ENCODE assay signal across 10 mouse cellular contexts in genomic region chrX:51171413-51171812, GRCm38 (mm10). TPM values are rescaled to one million over a fixed set of nuclear protein-coding genes. Genes with fewer than 3 reads are reported as not detected.
A peak's percentile ranks its signal among the peaks of the same experiment; 100 is the strongest.
DNase-seq lines count a peak whose midpoint lies in the region; ATAC-seq and TF ChIP-seq lines count a peak whose summit lies in the region.
"Had no signal": no experiment of that assay in that cellular context is flagged by ENCODE, and none has a peak within 500 bp of the region (broad histone marks: within the 10 kb centered on the region; RNA-seq: fewer than 3 reads in every experiment).

No protein-coding gene starts in this region.

- no peaks in the 10 kb centered on the region for H3K27me3 ChIP-seq in heart, embryonic 11.5 days (ENCODE audit: control insufficient read depth, insufficient read depth, low read length)
- H3K27me3 ChIP-seq in intestine, postnatal 0 days (replicated peaks; ENCODE audit: control insufficient read depth, insufficient read depth, low read length) = no peaks in the 10 kb centered on the region
- H3K27me3 ChIP-seq: hindbrain, embryonic 15.5 days had no signal

- peak; percentile 63 for TF ChIP-seq CTCF in intestine, postnatal 0 days (IDR thresholded peaks at IDR 0.05; ENCODE audit: low read depth)

- intact Hi-C loops in heart, postnatal 14 days (cut with DNase I) = loop anchor here (2.0 kb wide), 1 partner anchor 203 kb away; no protein-coding TSS in a partner anchor

- H3K9me3 ChIP-seq in heart, embryonic 11.5 days (replicated peaks; ENCODE audit: control insufficient read depth, low read length) = no peaks in the 10 kb centered on the region
- no peaks in the 10 kb centered on the region for H3K9me3 ChIP-seq in intestine, postnatal 0 days (ENCODE audit: control insufficient read depth)
- H3K9me3 ChIP-seq: hindbrain, embryonic 15.5 days; megakaryocyte, embryonic 14.5 days had no signal

- 40% methylated on average over 6 of the region's 6 CpGs for WGBS in heart, embryonic 11.5 days (ENCODE audit: insufficient replicate concordance)
- 47% methylated on average over 6 of the region's 6 CpGs for WGBS in intestine, postnatal 0 days

- H3K4me2 ChIP-seq in heart, embryonic 11.5 days = no peak overlapping the region
- no peak overlapping the region for H3K4me2 ChIP-seq in intestine, postnatal 0 days (replicated peaks; ENCODE audit: low read depth)
- H3K4me2 ChIP-seq: hindbrain, embryonic 15.5 days had no signal

- peak; percentile 7 to 31 for DNase-seq in heart, postnatal 14 days
- DNase-seq in thymus, postnatal 14 days = peak; percentile 23
- no peak for DNase-seq in thymus, adult 18-20 months
- DNase-seq in thymus, postnatal 4 days = peak; percentile 37
- DNase-seq in yolk sac, embryonic 10.5 days (ENCODE audit: low spot score) = no peak
- no peak for DNase-seq in heart, adult 8-10 months (ENCODE audit: low spot score)

- H3K4me3 ChIP-seq in heart, embryonic 11.5 days (ENCODE audit: low read depth, low read length) = no peak overlapping the region
- no peak overlapping the region for H3K4me3 ChIP-seq in intestine, postnatal 0 days (ENCODE audit: low read depth, low read length)
- H3K4me3 ChIP-seq: hindbrain, embryonic 15.5 days; megakaryocyte, embryonic 14.5 days had no signal

- H3K9ac ChIP-seq in heart, embryonic 11.5 days (ENCODE audit: low read depth, low read length) = no peak overlapping the region
- no peak overlapping the region for H3K9ac ChIP-seq in intestine, postnatal 0 days (ENCODE audit: low read depth, low read length)
- H3K9ac ChIP-seq: hindbrain, embryonic 15.5 days had no signal

- no peak for ATAC-seq in heart, embryonic 11.5 days (replicated peaks; ENCODE audit: insufficient number of reproducible peaks, low FRiP score, low TSS enrichment)
- no peak for ATAC-seq in intestine, postnatal 0 days

- no peaks in the 10 kb centered on the region for H3K4me1 ChIP-seq in heart, embryonic 11.5 days (ENCODE audit: control insufficient read depth, insufficient read depth, low read length)
- no peaks in the 10 kb centered on the region for H3K4me1 ChIP-seq in intestine, postnatal 0 days (replicated peaks; ENCODE audit: control insufficient read depth, insufficient read depth, low read length)
- H3K4me1 ChIP-seq: hindbrain, embryonic 15.5 days had no signal

- H3K27ac ChIP-seq in heart, embryonic 11.5 days (ENCODE audit: low read depth, low read length) = no peak overlapping the region
- no peak overlapping the region for H3K27ac ChIP-seq in intestine, postnatal 0 days (ENCODE audit: low read depth, low read length)
- H3K27ac ChIP-seq: hindbrain, embryonic 15.5 days had no signal

- no peaks in the 10 kb centered on the region for H3K36me3 ChIP-seq in heart, embryonic 11.5 days (ENCODE audit: control insufficient read depth, insufficient read depth, low read length)
- no peaks in the 10 kb centered on the region for H3K36me3 ChIP-seq in intestine, postnatal 0 days (ENCODE audit: control insufficient read depth, insufficient read depth)
- H3K36me3 ChIP-seq: hindbrain, embryonic 15.5 days had no signal

RNA-seq across cellular contexts. Expression of gene Mbnl3, which starts 34.9 kb away (rescaled TPM):
- total RNA-seq in heart, postnatal 14 days (2021) = 1 to 10 TPM; 2.4 to 4.1 TPM
- 6.7 and 7.8 TPM in 2 replicates for polyA plus RNA-seq in heart, embryonic 11.5 days (2014; fragmentation: Nextera tagmentation; extraction: Ambion mirVana)
- 3.0 TPM in 2 replicates for polyA plus RNA-seq in intestine, postnatal 0 days (2015; fragmentation: Nextera tagmentation; extraction: Ambion mirVana)
- 1 to 10 TPM in 1 of 4 experiments, under 1 TPM in 3; 0.25 to 1.6 (median 0.68) TPM for total RNA-seq in heart, adult 8-10 months (2022)

Comparison
In these comparisons a context has a peak if more than half of its experiments do, and no peak if none do; other contexts are left out.
1. DNase-seq: peak in heart, postnatal 14 days (2 of 2), thymus, postnatal 14 days (single experiment) and thymus, postnatal 4 days (single experiment); none in thymus, adult 18-20 months (0 of 2), yolk sac, embryonic 10.5 days (single experiment) and heart, adult 8-10 months (single experiment).